Mouse (Mus musculus) lung, adult 18-20 months (tissue): ENCODE results near the gene Cd36.
"Not testable (repeated sequence)": the region's sequence is repeated elsewhere in the genome, so short reads cannot be mapped to it uniquely, and the experiment has no call there.

Experiments used
- DNase-seq, 2 experiments: peaks; one replicate each; pipeline ENCODE4 v3.0.0; 2022; ENCODE audit warnings: mixed read lengths in 2 of 2

Gene Cd36

DNA sequence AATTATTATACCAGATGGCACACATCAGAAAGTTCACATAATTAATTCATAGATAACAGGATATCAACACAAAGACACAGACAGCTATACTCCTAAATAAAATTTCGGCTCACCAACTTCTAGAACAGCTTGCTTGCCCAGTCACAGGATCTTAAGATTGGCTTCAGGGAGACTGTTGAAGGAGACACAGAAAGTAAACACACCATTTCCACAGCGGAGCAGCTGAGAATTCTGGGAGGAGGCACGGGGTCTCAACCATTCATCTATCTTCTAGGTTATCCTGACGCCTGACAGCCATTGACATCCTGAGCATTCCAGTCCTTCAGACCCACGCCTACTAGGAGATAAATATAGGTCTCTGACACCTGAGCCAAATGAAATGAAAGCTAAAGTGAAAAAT, at the start of gene Cd36:
Gene Cd36, minus strand, starts transcription at position 204 of the 400 bp plus-strand sequence.
- peak; percentile 43 to 70 for DNase-seq

DNA sequence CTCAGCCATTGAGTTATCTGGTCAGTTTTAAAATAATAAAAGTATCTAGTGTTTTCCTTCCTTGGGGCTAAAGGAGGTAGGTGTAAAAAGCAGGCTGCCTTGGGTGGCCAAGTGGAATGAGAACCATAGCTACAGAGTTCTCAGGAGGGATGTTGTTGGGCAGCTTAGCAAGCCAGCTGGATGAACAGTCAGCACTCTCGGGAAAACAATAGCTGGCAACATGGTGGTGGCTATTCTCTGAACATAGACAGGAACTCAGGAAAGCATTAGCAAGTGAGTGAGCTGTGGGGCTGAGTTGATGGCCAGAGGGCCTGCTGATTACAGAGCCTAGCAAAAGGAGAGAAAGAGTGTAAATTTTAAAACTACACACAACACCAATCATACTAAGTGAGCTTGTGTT, 45.9 kb upstream of the Cd36 start:
- no peak for DNase-seq

DNA sequence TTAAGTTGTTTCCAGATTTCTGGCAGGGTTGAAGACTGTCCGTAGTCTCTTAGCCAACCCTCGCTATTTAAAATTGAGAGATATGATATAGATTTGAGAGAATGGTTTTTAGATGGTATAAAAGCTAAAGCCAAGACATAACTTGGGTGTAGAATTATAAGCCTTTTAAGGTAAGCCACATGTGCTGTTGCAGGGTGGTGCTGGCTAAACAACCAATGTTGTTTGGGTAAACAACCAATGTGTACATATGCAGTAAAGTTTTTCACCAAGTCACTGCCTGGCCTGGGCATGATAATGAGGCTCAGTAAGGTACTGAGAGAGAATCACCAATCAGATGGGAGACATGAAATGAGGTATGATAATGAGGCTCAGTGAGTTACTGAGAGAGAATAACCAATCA, 43.0 kb upstream of the Cd36 start:
- DNase-seq, result not testable (repeated sequence)

DNA sequence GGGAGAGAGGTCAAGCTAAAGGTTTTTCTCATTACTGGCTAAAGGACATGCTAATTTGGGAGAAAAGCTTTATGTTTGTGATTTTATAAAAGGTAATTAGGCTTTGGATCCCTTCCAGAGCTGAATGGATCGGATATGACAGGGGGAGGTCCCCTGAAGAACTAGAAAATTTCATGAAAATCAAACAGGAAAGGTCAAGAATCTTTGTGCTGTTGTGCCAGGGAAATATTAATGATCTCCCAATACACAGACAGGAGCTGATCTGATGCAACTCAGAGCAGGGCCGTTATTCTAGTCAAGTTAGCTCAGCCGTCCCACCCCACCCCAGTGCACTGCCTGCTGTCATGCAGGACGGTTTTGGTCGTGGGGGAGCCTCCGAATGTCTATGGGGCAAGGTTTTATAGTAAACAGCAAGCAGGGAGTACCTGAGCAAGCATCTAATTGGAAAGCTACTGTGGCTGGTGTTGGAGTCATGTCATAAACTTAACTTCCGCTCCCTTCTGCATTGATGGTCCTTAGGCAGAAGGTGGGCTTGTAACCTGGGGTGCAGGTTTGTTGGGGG, 40.5 kb upstream of the Cd36 start:
- no peak for DNase-seq

DNA sequence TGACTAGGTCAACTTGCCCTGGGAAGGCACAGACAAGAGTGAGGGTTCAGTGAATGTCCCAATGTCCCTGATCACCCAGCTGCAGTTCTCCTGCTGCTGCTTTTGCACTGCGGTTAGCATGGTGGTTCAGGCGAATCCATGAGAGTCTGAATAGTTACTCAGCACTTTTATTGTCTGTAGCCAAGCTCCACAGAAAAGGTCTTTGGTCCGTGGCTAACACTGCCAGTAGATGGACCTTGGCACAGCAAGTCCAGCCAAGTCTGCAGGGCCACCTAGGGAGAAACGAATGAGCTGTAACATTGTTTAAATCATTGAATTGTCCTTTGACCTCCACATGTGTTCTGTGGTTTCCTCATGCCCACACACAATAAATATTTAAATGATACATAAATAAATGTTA, 39.9 kb upstream of the Cd36 start:
- no peak for DNase-seq

DNA sequence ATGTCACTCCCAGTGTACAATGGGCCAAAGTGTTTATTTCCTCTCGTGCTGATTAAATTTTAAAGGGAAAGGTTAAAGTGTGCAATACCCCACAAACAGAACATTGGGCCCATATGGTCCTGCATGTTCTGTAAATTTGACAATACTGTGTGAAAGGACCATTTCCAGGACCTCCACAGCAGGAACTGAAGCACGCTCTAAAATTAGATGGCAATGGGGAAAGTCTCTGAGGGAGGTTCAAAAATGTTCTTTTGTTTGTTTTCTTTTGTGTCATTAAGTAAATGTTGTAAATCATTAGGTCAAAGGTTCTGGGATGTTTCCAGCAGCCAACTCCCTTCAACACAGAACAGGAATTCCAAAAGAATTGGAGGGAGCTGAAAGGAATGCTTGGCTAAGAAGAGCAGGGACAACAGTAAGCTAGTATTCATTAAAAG, 35.5 kb upstream of the Cd36 start:
- peak; percentile 21 to 63 for DNase-seq

DNA sequence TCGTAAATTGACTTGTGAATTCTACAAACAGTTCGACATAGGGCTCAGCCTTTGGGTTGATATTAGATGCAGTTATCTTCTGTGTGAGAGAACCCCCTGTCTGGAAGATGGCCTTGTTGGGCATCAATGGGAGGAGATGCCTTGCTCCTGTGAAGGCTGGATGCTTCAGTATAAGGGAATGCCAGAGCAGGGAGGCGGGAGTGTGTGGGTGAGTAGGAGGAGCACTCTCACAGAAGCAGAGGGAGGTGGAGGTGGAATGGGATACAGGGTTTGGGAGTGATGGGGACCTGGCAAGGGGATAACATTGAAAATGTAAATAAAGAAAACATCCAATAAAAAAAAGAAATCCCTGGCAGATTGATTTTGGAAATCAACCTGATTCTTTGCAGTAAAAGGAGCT, 35.0 kb upstream of the Cd36 start:
- peak in 1 of 2 experiments; percentile 26 for DNase-seq

DNA sequence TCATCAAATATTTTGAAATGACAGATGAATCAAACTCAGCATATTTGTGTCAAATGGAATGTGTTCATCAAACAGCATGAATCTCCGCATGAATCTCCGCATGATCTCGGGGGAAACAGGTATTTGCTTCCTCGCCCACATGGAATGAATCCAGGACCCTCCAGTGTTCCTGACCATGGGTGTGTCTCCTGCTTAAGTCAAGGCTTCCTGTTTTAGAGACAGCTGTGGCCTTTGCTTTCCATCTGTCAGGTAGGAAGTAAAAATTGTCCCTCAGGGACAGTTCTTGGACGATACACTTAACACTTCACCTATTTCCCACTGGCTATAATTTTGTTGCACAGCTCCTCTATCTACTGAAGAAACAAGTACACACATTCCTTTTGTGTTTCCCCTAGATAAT, 30.4 kb upstream of the Cd36 start:
- DNase-seq, result no peak

DNA sequence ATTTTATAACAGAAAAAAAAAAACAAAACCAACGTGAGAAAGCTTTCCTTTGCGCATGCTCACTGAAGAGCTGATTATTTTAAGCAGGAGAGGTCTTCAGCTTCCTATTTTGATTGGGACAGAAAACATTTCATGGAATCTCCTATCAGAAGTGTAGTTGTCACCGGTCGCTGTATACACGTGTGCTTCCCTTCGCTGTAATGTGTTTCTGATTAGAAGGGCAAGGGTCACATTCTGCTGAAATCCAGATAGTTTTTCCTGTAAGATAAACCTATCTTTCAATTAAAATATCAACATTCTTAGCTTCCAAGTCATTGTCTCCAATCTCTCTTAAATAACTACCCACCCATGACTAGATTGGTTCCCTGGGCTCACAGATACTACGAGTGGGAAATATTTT, 16.2 kb upstream of the Cd36 start:
- no peak for DNase-seq

DNA sequence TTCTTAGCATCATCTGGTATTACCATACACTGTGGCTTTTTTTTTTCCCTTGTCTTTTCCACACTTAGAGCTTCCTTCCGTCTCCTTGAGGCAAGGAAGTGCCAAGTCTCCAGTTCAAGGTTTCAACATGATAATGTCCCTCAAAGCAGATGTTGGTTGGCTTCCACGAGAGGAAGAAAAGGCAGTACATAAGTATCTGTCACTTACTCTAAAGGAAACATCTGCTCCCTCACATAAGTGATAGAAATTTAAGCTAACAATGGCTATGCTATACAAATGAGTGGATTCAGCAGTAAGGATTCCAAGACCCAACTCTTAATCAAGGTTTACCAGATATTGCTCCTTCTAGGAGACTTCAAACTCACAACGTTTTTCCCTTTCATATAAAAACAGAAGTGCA, 10.3 kb upstream of the Cd36 start:
- DNase-seq, result no peak

DNA sequence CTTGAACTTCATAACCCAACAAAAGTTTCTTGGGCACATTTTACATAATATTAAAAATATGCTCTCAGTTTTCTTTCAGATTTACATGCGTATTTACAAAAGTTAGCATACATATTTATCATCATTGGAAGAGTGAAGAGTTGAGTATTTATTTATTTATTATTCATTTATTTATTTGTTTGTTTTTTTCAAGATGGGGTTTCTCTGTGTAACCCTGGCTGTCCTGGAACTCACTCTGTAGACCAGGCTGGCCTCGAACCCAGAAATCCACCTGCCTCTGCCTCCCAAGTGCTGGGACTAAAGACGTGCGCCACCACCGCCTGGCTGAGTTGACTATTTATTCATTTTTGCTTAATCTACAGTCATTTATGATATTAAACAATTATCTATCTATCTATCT, 9.0 kb upstream of the Cd36 start:
- not testable (repeated sequence) for DNase-seq

DNA sequence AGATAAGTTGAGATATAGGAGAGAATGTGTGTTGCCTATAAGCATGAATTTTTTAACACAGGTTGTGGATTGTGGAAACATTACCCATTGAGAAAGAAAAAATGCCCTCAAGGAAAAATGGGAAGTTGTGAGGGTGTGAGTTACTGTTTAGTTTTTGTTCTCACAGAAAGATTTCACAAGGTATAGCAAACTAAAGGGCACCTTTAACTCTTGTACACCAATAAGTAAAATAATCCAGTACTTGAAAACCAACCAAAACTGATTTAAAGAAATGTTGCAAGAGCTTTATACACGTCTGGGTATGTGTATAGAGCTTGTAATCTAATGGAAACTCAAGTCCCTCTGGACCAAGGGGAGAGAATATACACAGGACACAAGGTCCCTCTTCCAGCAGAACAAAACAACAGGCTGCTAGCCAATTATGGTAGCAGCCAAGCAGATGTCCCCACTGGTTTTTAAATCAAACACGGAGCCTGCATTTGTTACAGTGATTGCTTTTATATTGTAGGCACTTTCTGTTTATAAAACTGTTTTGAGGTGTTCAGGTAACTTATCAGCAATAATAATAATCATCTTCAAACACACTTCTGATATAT, 5.1 kb upstream of the Cd36 start:
- peak in 1 of 2 experiments; percentile 25 for DNase-seq

DNA sequence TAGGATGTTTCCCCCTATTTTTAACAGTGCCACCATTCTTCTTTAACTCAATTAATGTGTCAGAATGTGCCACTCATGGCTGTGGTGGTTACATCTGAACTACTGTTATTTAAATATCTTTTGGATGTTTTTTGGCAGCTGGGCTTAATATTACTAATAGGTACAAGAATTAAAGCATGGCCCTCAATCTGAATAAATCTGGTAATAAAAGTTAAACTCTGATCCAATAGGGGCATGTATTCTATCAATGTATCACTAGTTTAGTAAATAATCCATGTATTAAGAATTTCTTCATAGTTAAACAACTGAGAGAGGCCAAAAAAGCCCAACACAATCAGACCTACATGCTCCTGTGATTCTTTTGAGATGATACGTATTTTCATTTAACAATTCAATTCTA, 690 bp upstream of the Cd36 start:
- no peak for DNase-seq

DNA sequence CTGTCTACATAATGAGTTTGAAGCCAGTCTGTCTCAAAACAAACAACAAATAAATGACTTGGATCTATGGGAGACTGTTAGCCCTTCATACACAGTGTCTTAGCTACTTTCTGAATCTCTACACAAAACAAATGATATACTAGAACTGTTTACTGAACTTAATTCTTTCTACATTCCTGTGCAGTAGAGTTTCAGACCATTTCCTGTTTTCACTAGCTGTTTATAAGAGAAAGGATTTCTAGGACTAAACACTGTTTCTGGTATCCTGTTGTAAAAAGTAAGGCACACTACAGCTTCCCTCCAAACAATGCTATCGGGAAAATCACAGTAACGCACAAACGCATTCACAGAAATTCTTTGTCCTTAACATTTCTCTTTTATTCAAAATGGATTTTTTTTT, 2.2 kb downstream of the Cd36 start:
- no peak for DNase-seq

DNA sequence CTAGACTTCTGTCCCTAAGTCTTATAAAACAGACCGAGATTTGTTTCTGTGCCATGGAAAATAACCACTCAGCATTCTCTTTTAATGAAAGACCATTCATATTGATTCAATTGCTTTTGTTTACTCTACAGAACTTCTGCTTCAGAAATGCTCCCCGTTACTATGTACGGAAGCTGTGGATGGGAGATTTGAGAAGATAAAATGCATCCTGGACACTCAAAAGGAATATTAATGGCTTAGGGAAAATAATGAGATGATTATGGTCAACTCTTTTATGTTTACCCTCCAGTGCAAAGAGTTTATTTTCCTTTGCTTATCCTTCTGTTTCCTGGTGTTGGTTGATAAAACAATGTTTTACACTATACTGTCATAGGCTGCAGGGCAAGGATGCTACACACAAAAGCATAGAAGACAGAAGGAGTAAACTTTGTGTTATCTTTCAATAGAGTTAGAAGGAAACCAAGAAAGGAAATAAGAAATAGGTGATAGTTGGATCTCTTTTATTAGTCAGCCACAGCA, 5.2 kb downstream of the Cd36 start:
- no peak for DNase-seq

DNA sequence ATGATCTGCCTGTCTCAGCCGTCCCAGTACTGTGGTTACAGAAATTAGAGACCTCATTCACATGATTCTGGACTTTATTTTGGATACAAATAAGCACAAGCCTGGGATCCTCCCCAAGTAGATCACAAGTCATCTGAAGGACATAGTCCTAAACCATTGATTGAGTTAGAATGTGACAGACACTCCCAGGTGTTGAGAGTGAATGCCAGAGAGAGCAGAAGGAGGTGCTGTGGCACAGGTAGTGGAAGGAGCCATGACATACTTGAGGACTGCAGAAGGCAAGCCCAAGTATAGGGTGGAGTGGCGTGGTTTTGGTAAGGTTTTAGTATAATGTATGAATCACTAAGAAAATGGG, 7.1 kb downstream of the Cd36 start:
- DNase-seq, result no peak

DNA sequence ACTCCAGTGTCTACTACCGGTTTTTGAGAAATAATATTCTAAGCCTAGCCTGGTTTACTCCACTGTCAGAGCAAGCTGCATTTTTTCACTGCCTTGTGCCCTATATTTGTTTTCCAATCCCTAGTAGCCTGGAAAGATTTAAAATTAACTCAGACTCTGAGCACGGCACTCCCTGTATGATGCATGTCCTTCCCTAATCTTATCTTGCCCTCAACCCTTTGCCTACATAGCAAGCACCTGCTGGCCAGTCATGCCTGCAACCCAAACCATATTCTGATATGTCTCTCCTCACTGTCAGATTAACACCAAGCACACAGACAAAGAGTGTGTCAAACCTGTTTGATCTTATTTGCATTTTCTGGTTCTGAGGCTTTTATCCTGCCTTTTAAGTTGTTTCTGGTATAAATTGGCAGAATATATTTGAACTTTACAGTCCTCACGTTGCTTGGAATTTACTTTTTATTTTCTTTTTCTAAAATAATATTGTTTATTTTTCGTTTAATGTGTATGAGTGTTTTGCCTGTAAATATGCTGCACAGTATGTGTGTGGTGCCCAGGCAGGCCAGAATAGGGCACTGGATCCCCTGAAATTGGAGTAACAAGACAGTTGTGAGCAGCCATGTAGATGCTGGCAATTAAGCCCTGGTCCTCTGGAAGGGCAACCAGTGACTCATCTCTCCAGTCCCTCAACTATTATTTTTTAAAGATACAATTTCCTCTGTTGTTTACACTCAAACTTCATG, 7.6 kb downstream of the Cd36 start:
- no peak for DNase-seq

DNA sequence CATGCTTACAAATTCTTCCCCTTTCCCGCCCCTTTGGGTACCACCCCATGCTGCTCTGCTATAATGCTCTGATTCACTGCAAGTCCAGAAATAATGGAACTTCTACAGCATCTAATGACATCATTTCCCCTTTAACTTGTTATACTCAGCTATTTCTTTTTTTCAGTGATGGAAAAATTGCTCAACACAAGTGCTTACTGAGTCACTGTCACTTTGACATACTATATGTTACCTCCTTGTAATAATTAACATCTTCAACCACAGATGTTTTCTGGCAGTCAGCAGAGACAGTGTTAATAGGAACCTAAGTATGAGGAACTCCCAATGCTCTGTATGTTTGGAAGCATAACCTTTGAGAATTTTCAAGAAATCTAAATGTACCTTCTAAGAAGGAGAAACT, 8.7 kb downstream of the Cd36 start:
- DNase-seq, result no peak

DNA sequence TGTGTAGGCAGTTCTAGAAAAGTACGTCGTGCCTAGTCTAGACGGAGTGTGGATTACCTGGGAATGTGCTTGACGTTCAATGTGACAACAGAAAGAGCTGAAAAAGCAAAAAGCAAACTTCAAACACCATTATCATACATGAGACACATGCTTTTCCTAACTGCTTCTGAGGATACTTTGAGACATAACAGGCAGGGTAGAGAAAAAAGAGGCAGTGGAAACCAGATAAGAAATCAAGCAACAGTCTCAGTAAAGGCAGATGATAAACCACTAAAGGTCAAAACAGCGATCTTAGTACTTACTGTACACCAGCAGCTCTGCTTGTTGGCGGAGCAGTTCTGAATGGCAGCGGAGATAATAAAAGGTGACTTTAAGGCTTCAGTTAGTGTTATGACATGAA, 11.6 kb downstream of the Cd36 start:
- DNase-seq, result no peak

DNA sequence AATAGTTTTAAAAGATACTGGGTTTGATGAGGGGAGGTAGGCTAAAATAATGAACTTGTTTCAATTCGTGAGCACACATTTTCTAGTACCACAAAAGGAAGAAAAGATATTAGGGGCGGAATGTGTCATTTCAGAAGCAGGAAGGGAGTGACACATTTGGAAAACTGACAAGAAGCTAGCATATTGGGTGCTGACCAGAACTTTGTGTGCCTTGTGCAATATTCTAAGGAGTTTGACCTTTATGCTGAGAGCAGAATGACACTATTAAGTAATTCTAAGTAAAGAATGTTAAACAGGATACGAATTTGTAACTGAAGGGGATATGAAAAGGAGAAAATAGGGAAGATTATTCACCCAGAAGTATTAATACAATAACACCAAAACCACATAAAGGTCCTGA, 12.0 kb downstream of the Cd36 start:
- DNase-seq, result peak; percentile 58 to 79

DNA sequence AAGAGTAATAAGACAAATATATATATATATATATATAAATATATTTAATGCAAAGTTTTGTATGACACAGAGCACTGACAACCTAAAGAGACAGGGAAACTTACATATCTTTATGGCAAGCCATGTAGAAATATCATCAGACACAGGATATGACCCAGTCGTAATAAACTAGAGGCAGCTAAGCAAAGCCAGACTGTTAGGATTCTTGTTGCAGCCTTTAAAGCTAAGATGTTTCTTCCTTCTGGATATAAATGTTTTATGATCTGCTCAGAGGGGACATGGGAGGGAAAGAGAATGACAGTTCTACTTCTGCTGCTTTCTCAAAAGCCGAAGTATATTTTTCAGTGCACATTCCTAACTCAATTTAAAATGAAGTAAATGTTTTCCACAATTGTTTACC, 14.3 kb downstream of the Cd36 start:
- no peak for DNase-seq

DNA sequence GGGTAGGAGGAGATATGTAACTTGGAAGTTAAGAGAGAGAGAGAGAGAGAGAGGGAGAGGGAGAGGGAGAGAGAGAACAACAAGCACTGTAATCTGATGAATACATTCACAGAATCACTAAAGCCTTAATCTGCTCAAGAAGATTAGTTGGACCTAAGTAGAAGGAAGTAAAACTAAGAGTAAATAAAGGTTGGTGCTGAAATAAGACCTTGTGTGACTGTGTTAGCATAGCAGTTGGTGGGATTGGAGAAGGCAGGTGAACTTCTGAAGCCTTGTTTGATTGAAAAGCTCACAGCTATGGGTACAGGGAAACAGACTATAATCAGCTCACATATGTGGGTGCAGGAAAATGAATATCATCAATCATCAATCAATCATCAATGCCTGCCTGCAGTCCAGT, 23.2 kb downstream of the Cd36 start:
- DNase-seq, result no peak

DNA sequence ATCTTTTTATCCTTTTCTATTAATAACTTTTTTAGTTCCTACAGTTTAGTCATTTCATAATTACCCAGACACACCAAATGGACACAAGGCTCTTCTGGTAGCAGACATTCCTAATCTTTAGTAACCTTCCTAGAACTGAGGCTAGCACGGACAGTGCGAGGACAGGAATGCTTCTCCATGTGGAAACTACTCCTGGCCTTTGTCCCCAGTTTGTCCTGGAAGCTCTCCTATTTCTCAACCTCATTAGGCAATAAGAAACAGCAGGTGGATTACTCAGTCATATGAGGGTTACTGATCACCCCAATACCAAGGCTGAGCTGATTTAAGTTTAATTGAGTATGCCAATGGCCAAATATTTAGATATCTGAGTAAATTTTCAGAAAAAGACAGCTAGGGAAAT, 25.5 kb downstream of the Cd36 start:
- no peak for DNase-seq

DNA sequence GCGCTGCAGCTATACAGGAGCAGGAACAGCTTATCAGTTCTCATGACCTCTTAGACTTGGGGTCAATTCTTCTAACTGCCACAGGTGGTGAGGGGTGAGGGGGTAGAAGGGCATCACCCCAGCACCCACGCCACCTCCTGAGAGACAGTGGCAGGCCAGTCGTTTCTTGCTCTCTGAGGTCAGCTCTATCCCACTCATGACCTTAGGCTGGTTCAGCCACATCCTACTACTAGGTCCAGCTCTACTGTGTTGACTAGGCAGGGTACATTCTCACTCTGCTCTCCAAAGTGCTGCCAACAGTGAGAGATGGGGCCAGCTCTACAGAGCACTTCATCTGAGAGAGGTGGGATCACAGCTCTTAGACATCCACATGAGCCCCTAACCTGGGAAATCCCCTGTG, 30.2 kb downstream of the Cd36 start:
- DNase-seq, result no peak
